Mouse (Mus musculus) lung, adult 18-20 months (tissue): ENCODE results near the gene Synpo2.

Source experiments
- DNase-seq, 2 experiments: peaks; one replicate each; pipeline ENCODE4 v3.0.0; 2022; ENCODE audit warnings: mixed read lengths in 2 of 2

The Synpo2 gene

GRCm38 (mm10) chr3:123162289-123163191 is 73.4 kb downstream of the Synpo2 start:
- no peak for DNase-seq

GRCm38 (mm10) chr3:123160792-123161191 is 75.2 kb downstream of the Synpo2 start:
- peak in 1 of 2 experiments; percentile 18 for DNase-seq

GRCm38 (mm10) chr3:123159139-123159824 is 76.7 kb downstream of the Synpo2 start:
- peak; percentile 37 to 39 for DNase-seq

- DNase-seq: no peak
Measured at GRCm38 (mm10) chr3:123158579-123158978, 77.4 kb downstream of the Synpo2 start.

- no peak for DNase-seq
Measured at GRCm38 (mm10) chr3:123153337-123153736, 82.6 kb downstream of the Synpo2 start.

GRCm38 (mm10) chr3:123152911-123153310 is 83.0 kb downstream of the Synpo2 start:
- no peak for DNase-seq

GRCm38 (mm10) chr3:123150523-123151135 is 85.3 kb downstream of the Synpo2 start:
- no peak for DNase-seq

GRCm38 (mm10) chr3:123149380-123150162 is 86.4 kb downstream of the Synpo2 start:
- DNase-seq: no peak

- DNase-seq: no peak
Measured at GRCm38 (mm10) chr3:123148641-123149040, 87.3 kb downstream of the Synpo2 start.

GRCm38 (mm10) chr3:123146557-123146956 is 89.4 kb downstream of the Synpo2 start:
- no peak for DNase-seq

GRCm38 (mm10) chr3:123145942-123146341 is 90.0 kb downstream of the Synpo2 start:
- no peak for DNase-seq

- no peak for DNase-seq
Measured at GRCm38 (mm10) chr3:123143412-123143811, 92.5 kb downstream of the Synpo2 start.

GRCm38 (mm10) chr3:123142298-123142697 is 93.7 kb downstream of the Synpo2 start:
- DNase-seq: no peak

GRCm38 (mm10) chr3:123141069-123141468 is 94.9 kb downstream of the Synpo2 start:
- no peak for DNase-seq

GRCm38 (mm10) chr3:123140134-123140533 is 95.8 kb downstream of the Synpo2 start:
- DNase-seq: no peak

GRCm38 (mm10) chr3:123139619-123140018 is 96.3 kb downstream of the Synpo2 start:
- no peak for DNase-seq

GRCm38 (mm10) chr3:123138274-123139003 is 97.5 kb downstream of the Synpo2 start:
- DNase-seq: peak; percentile 72 to 73

- DNase-seq: no peak
Measured at GRCm38 (mm10) chr3:123132101-123132500, 103.8 kb downstream of the Synpo2 start.

GRCm38 (mm10) chr3:123131151-123131756 is 104.7 kb downstream of the Synpo2 start:
- no peak for DNase-seq

- DNase-seq: no peak
Measured at GRCm38 (mm10) chr3:123130314-123131150, 105.4 kb downstream of the Synpo2 start.
